Mouse (Mus musculus): ENCODE results near the gene Ptprn2. TPM values are rescaled to one million over a fixed set of nuclear protein-coding genes. Genes with fewer than 3 reads are reported as not detected.

The Ptprn2 gene
- polyA plus RNA-seq, 1 experiment from 2014 or later = 12.2 TPM

- WGBS = 75% methylated on average over 4 of the region's 4 CpGs
- Histone ChIP-seq H3K9ac (replicated peaks) (no peak overlapping the region), H3K9me3 (no peaks in the 10 kb centered on the region), H3K4me1 (peaks cover 21% of the 10 kb centered on the region), H3K27ac (replicated peaks) (0 out of 2 replicates have a peak overlapping the region, but pooled peaks have one; percentile 15), H3K4me3 (no peak overlapping the region), H3K27me3 (no peaks in the 10 kb centered on the region), H3K36me3 (peaks cover 51% of the 10 kb centered on the region), H3K4me2 (replicated peaks) (no peak overlapping the region)
- no peak for ATAC-seq (ENCODE audit: low FRiP score, low read depth)
Observed at GRCm38 (mm10) chr12:117207421-117208120, 722.1 kb downstream of the Ptprn2 start.

GRCm38 (mm10) chr12:117210467-117210866 lies 724.9 kb downstream of the Ptprn2 start:
- H3K4me3 ChIP-seq = no peak overlapping the region
- H3K9me3 ChIP-seq = no peaks in the 10 kb centered on the region
- no peak overlapping the region for H3K9ac ChIP-seq (replicated peaks)
- H3K4me2 ChIP-seq (replicated peaks) = no peak overlapping the region
- WGBS = 86% methylated on average over 4 of the region's 4 CpGs
- no peaks in the 10 kb centered on the region for H3K4me1 ChIP-seq
- no peak for ATAC-seq (ENCODE audit: low FRiP score, low read depth)
- no peaks in the 10 kb centered on the region for H3K27me3 ChIP-seq
- H3K36me3 ChIP-seq = peaks cover 73% of the 10 kb centered on the region
- H3K27ac ChIP-seq (replicated peaks) = no peak overlapping the region; the same call in 1 of the 2 replicates

- Histone ChIP-seq H3K9ac (replicated peaks) (no peak overlapping the region), H3K27me3 (no peaks in the 10 kb centered on the region), H3K36me3 (peaks cover 88% of the 10 kb centered on the region), H3K4me1 (no peaks in the 10 kb centered on the region), H3K4me2 (replicated peaks) (no peak overlapping the region), H3K4me3 (no peak overlapping the region), H3K27ac (replicated peaks) (peak overlapping the region; percentile 25; the same call in 1 of the 2 replicates), H3K9me3 (no peaks in the 10 kb centered on the region)
- WGBS = 73% methylated on average over 1 of the region's 1 CpGs
- ATAC-seq (ENCODE audit: low FRiP score, low read depth) = no peak
Observed at GRCm38 (mm10) chr12:117213531-117213930, 728.0 kb downstream of the Ptprn2 start.

GRCm38 (mm10) chr12:117214272-117214671 lies 728.8 kb downstream of the Ptprn2 start:
- Histone ChIP-seq H3K4me2 (replicated peaks) (no peak overlapping the region), H3K9ac (replicated peaks) (no peak overlapping the region), H3K4me3 (no peak overlapping the region), H3K27ac (replicated peaks) (peak overlapping the region; percentile 25; the same call in 1 of the 2 replicates), H3K36me3 (peaks cover 88% of the 10 kb centered on the region), H3K9me3 (no peaks in the 10 kb centered on the region), H3K27me3 (no peaks in the 10 kb centered on the region), H3K4me1 (no peaks in the 10 kb centered on the region)
- no peak for ATAC-seq (ENCODE audit: low FRiP score, low read depth)
- WGBS = 89% methylated on average over 4 of the region's 4 CpGs

GRCm38 (mm10) chr12:117214919-117215318 lies 729.4 kb downstream of the Ptprn2 start:
- no peaks in the 10 kb centered on the region for H3K9me3 ChIP-seq
- 81% methylated on average over 5 of the region's 5 CpGs for WGBS
- H3K9ac ChIP-seq (replicated peaks) = no peak overlapping the region
- H3K27me3 ChIP-seq = no peaks in the 10 kb centered on the region
- peaks cover 88% of the 10 kb centered on the region for H3K36me3 ChIP-seq
- H3K4me2 ChIP-seq (replicated peaks) = no peak overlapping the region
- H3K27ac ChIP-seq (replicated peaks) = no peak overlapping the region
- H3K4me3 ChIP-seq = no peak overlapping the region
- H3K4me1 ChIP-seq = no peaks in the 10 kb centered on the region
- ATAC-seq (ENCODE audit: low FRiP score, low read depth) = no peak

GRCm38 (mm10) chr12:117221909-117222308 lies 736.4 kb downstream of the Ptprn2 start:
- Histone ChIP-seq H3K9ac (replicated peaks) (no peak overlapping the region), H3K27me3 (no peaks in the 10 kb centered on the region), H3K4me1 (no peaks in the 10 kb centered on the region), H3K27ac (replicated peaks) (peak overlapping the region; percentile 10), H3K4me3 (no peak overlapping the region), H3K9me3 (no peaks in the 10 kb centered on the region), H3K36me3 (peaks cover 78% of the 10 kb centered on the region), H3K4me2 (replicated peaks) (no peak overlapping the region)
- WGBS = 83% methylated on average over 4 of the region's 4 CpGs
- ATAC-seq (ENCODE audit: low FRiP score, low read depth) = no peak

GRCm38 (mm10) chr12:117224036-117224435 lies 738.5 kb downstream of the Ptprn2 start:
- H3K9ac ChIP-seq (replicated peaks) = no peak overlapping the region
- no peak for ATAC-seq (ENCODE audit: low FRiP score, low read depth)
- peak overlapping the region; percentile 46; the same call in 1 of the 2 replicates for H3K27ac ChIP-seq (replicated peaks)
- H3K4me2 ChIP-seq (replicated peaks) = no peak overlapping the region
- H3K9me3 ChIP-seq = no peaks in the 10 kb centered on the region
- 0 out of 2 replicates have a peak, but pooled peaks cover 4% of the 10 kb centered on the region for H3K4me1 ChIP-seq
- no peak overlapping the region for H3K4me3 ChIP-seq
- H3K36me3 ChIP-seq = peaks cover 78% of the 10 kb centered on the region
- WGBS = 70% methylated on average over 1 of the region's 1 CpGs
- no peaks in the 10 kb centered on the region for H3K27me3 ChIP-seq

GRCm38 (mm10) chr12:117227236-117227635 lies 741.7 kb downstream of the Ptprn2 start:
- no peaks in the 10 kb centered on the region for H3K27me3 ChIP-seq
- no peak overlapping the region for H3K27ac ChIP-seq (replicated peaks)
- peaks cover 13% of the 10 kb centered on the region; the same call in 1 of the 2 replicates for H3K4me1 ChIP-seq
- ATAC-seq (ENCODE audit: low FRiP score, low read depth) = no peak
- no peak overlapping the region for H3K4me3 ChIP-seq
- no peaks in the 10 kb centered on the region for H3K9me3 ChIP-seq
- 80% methylated on average over 3 of the region's 3 CpGs for WGBS
- H3K4me2 ChIP-seq (replicated peaks) = no peak overlapping the region
- peaks cover 79% of the 10 kb centered on the region for H3K36me3 ChIP-seq
- no peak overlapping the region for H3K9ac ChIP-seq (replicated peaks)

- no peak overlapping the region for H3K4me3 ChIP-seq
- H3K27me3 ChIP-seq = no peaks in the 10 kb centered on the region
- ATAC-seq (ENCODE audit: low FRiP score, low read depth) = no peak
- H3K27ac ChIP-seq (replicated peaks) = 0 out of 2 replicates have a peak overlapping the region, but pooled peaks have one; percentile 39
- no peak overlapping the region for H3K4me2 ChIP-seq (replicated peaks)
- no peaks in the 10 kb centered on the region for H3K9me3 ChIP-seq
- 90% methylated on average over 4 of the region's 4 CpGs for WGBS
- peaks cover 87% of the 10 kb centered on the region for H3K36me3 ChIP-seq
- H3K4me1 ChIP-seq = peaks cover 17% of the 10 kb centered on the region; the same call in 1 of the 2 replicates
- H3K9ac ChIP-seq (replicated peaks) = no peak overlapping the region
Observed at GRCm38 (mm10) chr12:117229442-117229841, 743.9 kb downstream of the Ptprn2 start.

- Histone ChIP-seq H3K27me3 (no peaks in the 10 kb centered on the region), H3K36me3 (peaks cover 90% of the 10 kb centered on the region), H3K9me3 (no peaks in the 10 kb centered on the region), H3K9ac (replicated peaks) (no peak overlapping the region), H3K4me3 (no peak overlapping the region), H3K4me2 (replicated peaks) (no peak overlapping the region), H3K4me1 (peaks cover 25% of the 10 kb centered on the region), H3K27ac (replicated peaks) (peak overlapping the region; percentile 49; the same call in 1 of the 2 replicates)
- 58% methylated on average over 6 of the region's 6 CpGs for WGBS
- no peak for ATAC-seq (ENCODE audit: low FRiP score, low read depth)
Observed at GRCm38 (mm10) chr12:117230282-117230681, 744.8 kb downstream of the Ptprn2 start.

- 69% methylated on average over 5 of the region's 5 CpGs for WGBS
- H3K27ac ChIP-seq (replicated peaks) = peak overlapping the region; percentile 54; the same call in 1 of the 2 replicates
- no peak overlapping the region for H3K9ac ChIP-seq (replicated peaks)
- H3K4me3 ChIP-seq = no peak overlapping the region
- H3K4me2 ChIP-seq (replicated peaks) = no peak overlapping the region
- peaks cover 27% of the 10 kb centered on the region for H3K4me1 ChIP-seq
- H3K27me3 ChIP-seq = no peaks in the 10 kb centered on the region
- no peak for ATAC-seq (ENCODE audit: low FRiP score, low read depth)
- peaks cover 91% of the 10 kb centered on the region for H3K36me3 ChIP-seq
- no peaks in the 10 kb centered on the region for H3K9me3 ChIP-seq
Observed at GRCm38 (mm10) chr12:117231850-117232249, 746.3 kb downstream of the Ptprn2 start.

GRCm38 (mm10) chr12:117235114-117235513 lies 749.6 kb downstream of the Ptprn2 start:
- peaks cover 90% of the 10 kb centered on the region for H3K36me3 ChIP-seq
- H3K4me1 ChIP-seq = peaks cover 23% of the 10 kb centered on the region
- H3K9ac ChIP-seq (replicated peaks) = no peak overlapping the region
- H3K27ac ChIP-seq (replicated peaks) = 0 out of 2 replicates have a peak overlapping the region, but pooled peaks have one; percentile 12
- H3K27me3 ChIP-seq = no peaks in the 10 kb centered on the region
- peak; percentile 53 for ATAC-seq (ENCODE audit: low FRiP score, low read depth)
- H3K4me2 ChIP-seq (replicated peaks) = no peak overlapping the region
- H3K9me3 ChIP-seq = no peaks in the 10 kb centered on the region
- no peak overlapping the region for H3K4me3 ChIP-seq

Data from midbrain, embryonic 12.5 days (tissue).